Comparison of ENCODE assay signal across 9 mouse cellular contexts in the genomic region with DNA sequence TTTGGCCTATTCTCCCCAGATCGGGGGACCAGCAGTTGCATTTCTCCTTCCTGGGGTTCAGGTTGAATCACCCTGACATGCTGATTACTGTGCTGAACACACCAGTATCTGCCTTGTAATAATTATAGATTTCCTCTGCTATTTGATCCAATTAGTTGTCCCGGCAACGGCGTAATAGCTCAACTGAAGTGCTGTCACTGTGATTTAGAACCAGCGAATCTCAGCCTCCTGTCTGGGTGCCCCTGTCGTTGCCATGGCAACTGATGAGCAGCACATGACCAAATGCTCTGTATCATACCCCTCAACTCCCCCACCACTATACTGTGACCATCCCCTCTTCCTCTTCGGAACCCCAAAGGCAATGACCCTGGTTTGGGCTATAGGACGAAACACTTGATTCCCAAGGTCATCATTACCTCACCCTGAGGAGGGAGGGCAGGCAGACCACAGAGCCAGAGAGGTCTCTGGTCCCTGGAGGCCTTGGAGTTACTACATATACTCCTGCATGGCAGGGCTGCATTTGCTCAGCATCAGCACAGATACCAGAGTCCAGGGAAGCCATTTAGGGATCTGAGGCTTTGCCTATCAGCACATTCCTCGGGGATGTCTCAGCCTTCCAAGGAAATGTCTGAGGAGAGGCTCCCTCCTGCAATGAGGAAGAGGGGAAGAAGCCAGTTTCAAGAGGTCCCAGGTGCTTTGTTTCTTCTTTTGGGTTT. TPM values are rescaled to one million over a fixed set of nuclear protein-coding genes. Genes with fewer than 3 reads are reported as not detected.
DNase-seq lines count a peak whose midpoint lies in the region; ATAC-seq lines count a peak whose summit lies in the region.
"Had no signal": no experiment of that assay in that cellular context is flagged by ENCODE, and none has a peak within 500 bp of the region (broad histone marks: within the 10 kb centered on the region; RNA-seq: fewer than 3 reads in every experiment).

No protein-coding gene starts in this region.

- H3K4me1 ChIP-seq in midbrain, embryonic 12.5 days = peaks cover 30% of the 10 kb centered on the region

- peak overlapping the region; percentile 26; the same call in 1 of the 2 replicates for H3K4me2 ChIP-seq in midbrain, embryonic 12.5 days (replicated peaks)
- H3K4me2 ChIP-seq: heart, embryonic 13.5 days had no signal

- DNase-seq in right cerebral cortex, adult 18-20 months = peak; percentile 53
- DNase-seq in right cerebral cortex, postnatal 25 days = no peak
- peak; percentile 60 for DNase-seq in hindlimb bud, embryonic 11.5 days (ENCODE audit: extremely low spot score, low read depth, low spot score)
- DNase-seq in yolk sac, embryonic 10.5 days (ENCODE audit: low spot score) = peak; percentile 50
- DNase-seq in thymus, adult 18-20 months = no peak
- DNase-seq in ovary, postnatal 14 days (ENCODE audit: low spot score) = no peak
- DNase-seq in liver = no peak

- H3K27me3 ChIP-seq in midbrain, embryonic 12.5 days = peaks cover 46% of the 10 kb centered on the region
- H3K27me3 ChIP-seq: heart, embryonic 13.5 days had no signal

- H3K9me3 ChIP-seq in midbrain, embryonic 12.5 days = no peaks in the 10 kb centered on the region
- H3K9me3 ChIP-seq: heart, embryonic 13.5 days had no signal

- no peak overlapping the region for H3K9ac ChIP-seq in midbrain, embryonic 12.5 days (replicated peaks)
- H3K9ac ChIP-seq: heart, embryonic 13.5 days had no signal

- no peaks in the 10 kb centered on the region for H3K36me3 ChIP-seq in midbrain, embryonic 12.5 days

- peak; percentile 86 for ATAC-seq in midbrain, embryonic 12.5 days (ENCODE audit: low FRiP score, low read depth)

- no peak overlapping the region for H3K4me3 ChIP-seq in midbrain, embryonic 12.5 days
- H3K4me3 ChIP-seq: heart, embryonic 13.5 days had no signal

- peak overlapping the region; percentile 65 for H3K27ac ChIP-seq in midbrain, embryonic 12.5 days (replicated peaks)

- WGBS in midbrain, embryonic 12.5 days = 38% methylated on average over 9 of the region's 9 CpGs

RNA-seq across cellular contexts. Expression of a gene that starts 26.1 kb away (rescaled TPM):
- polyA plus RNA-seq in midbrain, embryonic 12.5 days (2016; fragmentation: Nextera tagmentation; extraction: Ambion mirVana) = 39.5 and 40.3 TPM in 2 replicates

Comparison
In these comparisons a context has a peak if more than half of its experiments do, and no peak if none do; other contexts are left out.
1. DNase-seq: peak in right cerebral cortex, adult 18-20 months (single experiment), hindlimb bud, embryonic 11.5 days (single experiment) and yolk sac, embryonic 10.5 days (single experiment); none in right cerebral cortex, postnatal 25 days (single experiment), thymus, adult 18-20 months (0 of 2), ovary, postnatal 14 days (single experiment) and liver (single experiment).